Mouse (Mus musculus) urinary bladder, postnatal 10 days (tissue): ENCODE data around the gene Ttc23l.
"Not testable (repeated sequence)": the region's sequence is repeated elsewhere in the genome, so short reads cannot be mapped to it uniquely, and the experiment has no call there.

Source experiments
- DNase-seq: peaks from one replicate; pipeline ENCODE4 v3.0.0; 2022; ENCODE audit warnings: low spot score

The Ttc23l gene

GRCm38 (mm10) chr15:10515166-10515565 lies 43.3 kb downstream of the Ttc23l start:
- DNase-seq, result no peak

DNA sequence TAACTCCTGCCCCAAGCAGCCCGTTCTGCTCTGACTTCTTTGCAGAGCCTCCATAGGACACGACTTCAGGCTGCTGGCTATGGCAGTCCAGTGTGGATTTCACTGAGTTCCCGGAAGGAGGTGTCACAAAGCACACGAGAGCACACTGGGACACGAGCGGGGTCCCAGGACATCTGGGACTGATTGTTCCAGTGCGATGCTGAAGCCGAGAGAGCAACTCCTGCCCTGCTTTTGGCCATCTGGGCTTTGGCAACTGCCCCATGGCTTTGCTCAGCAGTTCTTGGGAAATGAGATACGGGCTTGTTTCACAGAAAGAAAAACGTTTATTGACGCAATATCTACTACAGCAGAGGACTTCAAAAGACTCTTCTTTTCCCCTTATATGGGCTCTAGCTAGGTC lies 52.4 kb downstream of the Ttc23l start:
- DNase-seq, result no peak

- no peak for DNase-seq
Measured at GRCm38 (mm10) chr15:10500838-10501719, 57.4 kb downstream of the Ttc23l start.

DNA sequence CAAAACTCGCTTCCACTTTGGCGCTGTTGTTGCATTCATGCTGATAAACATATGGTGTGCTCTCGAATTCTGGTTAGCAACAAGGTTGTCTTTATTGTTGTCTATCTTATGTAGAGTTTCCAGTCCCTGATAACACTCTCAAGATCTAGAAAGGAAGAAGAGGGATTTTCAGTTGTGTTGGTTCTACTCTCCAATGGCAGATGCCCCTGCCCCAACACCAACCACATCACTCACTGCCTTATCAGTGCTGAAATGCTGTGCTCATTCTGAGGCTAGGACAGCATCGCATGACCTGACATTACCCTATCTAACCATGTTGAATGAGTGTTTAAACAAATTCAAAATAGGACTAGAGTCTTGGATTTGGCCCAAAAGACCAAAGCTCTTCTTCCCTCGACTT lies 58.4 kb downstream of the Ttc23l start:
- no peak for DNase-seq

DNA sequence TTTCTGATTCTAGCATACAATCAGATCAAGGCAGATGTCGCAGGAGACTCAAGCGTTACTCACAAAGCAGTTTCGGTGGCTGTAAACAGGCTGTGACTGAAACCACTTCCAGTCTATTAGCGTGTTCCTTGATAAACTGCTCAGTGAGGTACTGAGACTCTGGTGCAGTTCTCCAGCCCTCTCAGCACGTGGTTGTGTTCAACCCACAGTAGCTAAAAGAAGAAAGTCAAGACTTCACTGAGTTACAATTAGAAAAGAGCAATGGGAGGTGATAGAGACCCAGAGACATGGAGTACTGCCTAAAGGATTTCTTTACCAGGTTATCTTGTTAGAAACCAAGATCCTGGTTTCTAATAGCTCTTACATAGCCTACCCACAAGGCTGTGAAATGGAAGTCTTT lies 58.9 kb downstream of the Ttc23l start:
- no peak for DNase-seq

GRCm38 (mm10) chr15:10496696-10497095 lies 61.8 kb downstream of the Ttc23l start:
- not testable (repeated sequence) for DNase-seq

DNA sequence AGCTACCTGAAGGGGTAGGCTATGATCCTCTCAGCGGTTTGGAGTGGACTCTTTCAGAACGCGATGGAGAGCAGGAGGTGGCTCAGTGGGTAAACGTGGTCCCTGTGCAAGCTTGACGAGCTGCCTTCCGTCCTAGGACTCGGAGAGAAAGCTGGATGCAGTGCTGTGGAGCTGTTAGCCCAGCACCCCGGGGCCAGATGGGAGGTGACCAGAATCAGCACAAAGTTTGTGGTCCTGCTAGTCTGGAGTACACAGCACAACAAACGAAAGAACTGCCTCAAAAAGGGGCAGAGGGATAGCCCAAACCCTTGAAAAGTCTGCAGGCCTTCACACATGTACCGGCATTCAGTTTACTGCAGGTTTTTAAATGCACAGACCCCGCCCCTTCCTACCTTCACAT lies 62.5 kb downstream of the Ttc23l start:
- no peak for DNase-seq

GRCm38 (mm10) chr15:10490101-10490500 lies 68.4 kb downstream of the Ttc23l start:
- DNase-seq, result no peak

- DNase-seq, result no peak
Measured at GRCm38 (mm10) chr15:10487246-10487645, 71.2 kb downstream of the Ttc23l start.

GRCm38 (mm10) chr15:10486365-10486839 lies 72.1 kb downstream of the Ttc23l start:
- no peak for DNase-seq

- peak; percentile 84 for DNase-seq
Measured at GRCm38 (mm10) chr15:10485484-10486364, 72.7 kb downstream of the Ttc23l start, which contains the start of the genes Brix1 and Rad1. Gene Brix1 (minus strand): TSS chr15:10485947. Gene Rad1 (plus strand): TSS chr15:10486018.

GRCm38 (mm10) chr15:10470941-10471340 lies 87.5 kb downstream of the Ttc23l start:
- DNase-seq, result no peak

DNA sequence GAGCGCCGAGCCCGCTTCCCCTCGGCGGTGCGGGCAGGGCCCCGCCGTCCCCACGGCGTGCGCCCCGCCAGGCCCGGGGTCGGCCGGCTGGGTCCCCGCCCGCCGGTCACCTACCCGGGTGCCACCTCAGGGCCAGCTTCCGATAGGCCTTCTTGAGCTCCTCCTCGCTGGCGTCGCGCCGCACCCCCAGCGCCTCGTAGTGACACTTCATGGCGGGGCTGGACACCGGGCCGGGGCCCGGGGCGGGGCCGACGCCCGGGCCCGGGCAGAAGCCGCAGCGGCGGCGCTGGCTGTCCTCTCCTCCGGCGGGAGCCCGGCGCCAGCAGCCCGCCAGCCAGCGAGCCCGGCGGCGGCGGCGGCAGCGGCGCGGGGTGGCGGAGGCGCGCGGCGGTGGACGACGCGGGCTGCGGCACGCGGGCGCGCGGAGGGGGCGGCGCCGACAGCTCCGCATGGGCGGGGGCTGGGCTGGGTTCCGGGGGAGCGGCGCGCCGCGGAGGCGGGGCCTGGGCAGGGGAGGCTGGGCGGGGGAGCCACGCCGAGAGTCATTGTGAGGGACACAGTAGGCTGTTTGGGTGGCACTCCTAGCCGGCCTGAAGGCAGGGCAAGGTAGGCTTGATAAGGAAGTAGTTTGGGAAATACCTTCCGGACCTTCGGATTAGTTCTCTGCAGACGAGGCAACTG lies 88.2 kb downstream of the Ttc23l start, which contains the start of gene Dnajc21:
Gene Dnajc21, minus strand, starts transcription at position 366 of the 681 bp plus-strand sequence.
- peak; percentile 45 for DNase-seq

GRCm38 (mm10) chr15:10469641-10470150 lies 88.8 kb downstream of the Ttc23l start:
- no peak for DNase-seq

GRCm38 (mm10) chr15:10468761-10469160 lies 89.7 kb downstream of the Ttc23l start:
- DNase-seq, result no peak

- no peak for DNase-seq
Measured at GRCm38 (mm10) chr15:10464678-10465077, 93.8 kb downstream of the Ttc23l start.

DNA sequence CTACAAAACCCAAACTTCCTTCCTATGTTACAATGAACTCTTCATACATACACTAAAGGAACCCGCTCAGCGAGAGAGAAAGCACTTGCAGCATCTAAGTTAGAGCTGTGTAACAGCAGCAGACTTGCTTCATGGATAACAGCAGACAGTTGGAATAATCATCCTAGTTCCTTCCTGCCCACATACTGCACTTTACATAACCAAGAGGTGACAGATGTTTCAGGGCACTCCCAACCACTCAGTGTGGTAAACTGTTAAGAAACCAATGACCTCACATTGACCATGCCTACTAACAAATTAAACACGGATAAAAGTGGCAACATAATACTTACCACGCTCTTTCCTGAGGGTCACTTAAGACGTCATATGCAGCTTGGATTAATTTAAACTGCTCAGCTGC lies 94.9 kb downstream of the Ttc23l start:
- no peak for DNase-seq

DNA sequence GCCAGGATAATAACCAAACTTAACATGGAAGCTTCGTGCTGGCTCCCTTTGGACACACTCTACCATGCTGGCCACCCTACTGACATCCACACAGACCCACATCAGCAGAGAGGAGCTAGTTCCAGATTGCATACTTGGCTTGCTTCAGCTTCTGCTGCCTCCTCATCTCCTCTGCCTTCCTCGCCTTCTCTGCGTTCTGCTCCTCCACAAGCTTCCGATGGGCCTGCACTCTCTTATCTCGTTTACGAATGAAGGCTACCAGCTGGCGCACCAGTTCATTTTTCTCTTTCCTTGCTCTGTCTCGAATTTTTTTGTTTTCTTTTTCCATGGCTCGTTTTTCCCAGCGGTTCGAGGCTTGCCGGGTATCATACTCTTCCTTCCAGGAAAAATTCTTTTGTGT lies 97.5 kb downstream of the Ttc23l start:
- DNase-seq, result no peak
